Mouse (Mus musculus) erythroblast, embryonic 14.5 days (primary cell): ENCODE results near the gene Inhbe.

Experiments
- GATA1 ChIP-seq: IDR thresholded peaks from 2 replicates; pipeline ENCODE4 v1.6.1; 2012; ENCODE audit warnings: low read length, inconsistent platforms, mixed read lengths
- TAL1 ChIP-seq: IDR thresholded peaks from 3 replicates; pipeline ENCODE4 v1.6.1; 2012; ENCODE audit warnings: low read length, inconsistent platforms, mixed read lengths

DNA sequence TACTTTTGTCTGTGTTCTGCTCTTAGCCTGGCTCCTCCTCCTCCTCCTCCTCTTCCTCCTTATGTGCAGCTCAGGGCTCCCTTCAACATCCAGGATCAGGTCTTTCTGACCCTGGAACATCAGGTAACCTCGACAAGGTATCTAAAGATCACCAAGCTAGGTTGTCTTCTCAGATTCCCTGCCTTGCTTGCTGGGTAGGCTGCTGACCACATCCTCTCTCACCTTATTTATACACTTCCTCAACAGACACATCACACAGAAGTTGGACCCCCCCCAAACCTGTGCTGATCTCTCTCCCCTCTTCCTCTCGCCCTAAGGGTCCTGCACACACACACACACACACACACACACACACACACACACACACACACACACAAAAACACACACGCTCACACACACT is 32.6 kb downstream of the Inhbe start, which contains the start of gene Arhgap9:
- TF ChIP-seq TAL1 (no peak), GATA1 (no peak)
